Mouse (Mus musculus): Measurements from ENCODE around the gene Ranbp9. TPM values are rescaled to one million over a fixed set of nuclear protein-coding genes. Genes with fewer than 3 reads are reported as not detected.

Ranbp9 gene
- total RNA-seq, 2 experiments from 2014 or later = 33.5 to 35.4 TPM

GRCm38 (mm10) chr13:43457161-43457560 is 23.9 kb downstream of the Ranbp9 start:
- ATAC-seq (replicated peaks; ENCODE audit: low FRiP score, poor library complexity, severe bottlenecking) = no peak

- ATAC-seq (replicated peaks; ENCODE audit: low FRiP score, poor library complexity, severe bottlenecking) = no peak
Observed at GRCm38 (mm10) chr13:43454431-43454830, 26.7 kb downstream of the Ranbp9 start.

- ATAC-seq (replicated peaks; ENCODE audit: low FRiP score, poor library complexity, severe bottlenecking) = no peak
Observed at GRCm38 (mm10) chr13:43452843-43453605, 28.1 kb downstream of the Ranbp9 start.

GRCm38 (mm10) chr13:43452177-43452576 is 28.9 kb downstream of the Ranbp9 start:
- ATAC-seq (replicated peaks; ENCODE audit: low FRiP score, poor library complexity, severe bottlenecking) = no peak

- ATAC-seq (replicated peaks; ENCODE audit: low FRiP score, poor library complexity, severe bottlenecking) = no peak
Observed at GRCm38 (mm10) chr13:43450686-43451085, 30.4 kb downstream of the Ranbp9 start.

- no peak for ATAC-seq (replicated peaks; ENCODE audit: low FRiP score, poor library complexity, severe bottlenecking)
Observed at GRCm38 (mm10) chr13:43447721-43448120, 33.4 kb downstream of the Ranbp9 start.

- ATAC-seq (replicated peaks; ENCODE audit: low FRiP score, poor library complexity, severe bottlenecking) = no peak
Observed at GRCm38 (mm10) chr13:43445754-43446153, 35.3 kb downstream of the Ranbp9 start.

- ATAC-seq (replicated peaks; ENCODE audit: low FRiP score, poor library complexity, severe bottlenecking) = no peak
Observed at GRCm38 (mm10) chr13:43444717-43445116, 36.4 kb downstream of the Ranbp9 start.

GRCm38 (mm10) chr13:43443706-43444105 is 37.4 kb downstream of the Ranbp9 start:
- no peak for ATAC-seq (replicated peaks; ENCODE audit: low FRiP score, poor library complexity, severe bottlenecking)

- ATAC-seq (replicated peaks; ENCODE audit: low FRiP score, poor library complexity, severe bottlenecking) = no peak
Observed at GRCm38 (mm10) chr13:43442551-43442950, 38.5 kb downstream of the Ranbp9 start.

- ATAC-seq (replicated peaks; ENCODE audit: low FRiP score, poor library complexity, severe bottlenecking) = no peak
Observed at GRCm38 (mm10) chr13:43440376-43440775, 40.7 kb downstream of the Ranbp9 start.

GRCm38 (mm10) chr13:43433395-43433794 is 47.7 kb downstream of the Ranbp9 start:
- ATAC-seq (replicated peaks; ENCODE audit: low FRiP score, poor library complexity, severe bottlenecking) = no peak

- no peak for ATAC-seq (replicated peaks; ENCODE audit: low FRiP score, poor library complexity, severe bottlenecking)
Observed at GRCm38 (mm10) chr13:43428436-43428835, 52.6 kb downstream of the Ranbp9 start.

- no peak for ATAC-seq (replicated peaks; ENCODE audit: low FRiP score, poor library complexity, severe bottlenecking)
Observed at GRCm38 (mm10) chr13:43415249-43415648, 65.8 kb downstream of the Ranbp9 start.

GRCm38 (mm10) chr13:43413611-43414010 is 67.5 kb downstream of the Ranbp9 start:
- no peak for ATAC-seq (replicated peaks; ENCODE audit: low FRiP score, poor library complexity, severe bottlenecking)

- no peak for ATAC-seq (replicated peaks; ENCODE audit: low FRiP score, poor library complexity, severe bottlenecking)
Observed at GRCm38 (mm10) chr13:43412311-43412710, 68.8 kb downstream of the Ranbp9 start.

- no peak for ATAC-seq (replicated peaks; ENCODE audit: low FRiP score, poor library complexity, severe bottlenecking)
Observed at GRCm38 (mm10) chr13:43399576-43399975, 81.5 kb downstream of the Ranbp9 start.

- ATAC-seq (replicated peaks; ENCODE audit: low FRiP score, poor library complexity, severe bottlenecking) = peak; percentile 98
Observed at GRCm38 (mm10) chr13:43398297-43399080, 82.6 kb downstream of the Ranbp9 start, which contains the start of gene Nol7. Nol7 (plus strand) TSS chr13:43398390.

- ATAC-seq (replicated peaks; ENCODE audit: low FRiP score, poor library complexity, severe bottlenecking) = no peak
Observed at GRCm38 (mm10) chr13:43397700-43398296, 83.3 kb downstream of the Ranbp9 start.

- ATAC-seq (replicated peaks; ENCODE audit: low FRiP score, poor library complexity, severe bottlenecking) = no peak
Observed at GRCm38 (mm10) chr13:43385321-43385720, 95.8 kb downstream of the Ranbp9 start.

- ATAC-seq (replicated peaks; ENCODE audit: low FRiP score, poor library complexity, severe bottlenecking) = no peak
Observed at GRCm38 (mm10) chr13:43379989-43380388, 101.1 kb downstream of the Ranbp9 start.
